Mouse (Mus musculus): ENCODE results near the gene Ccdc63.

The Ccdc63 gene

DNA sequence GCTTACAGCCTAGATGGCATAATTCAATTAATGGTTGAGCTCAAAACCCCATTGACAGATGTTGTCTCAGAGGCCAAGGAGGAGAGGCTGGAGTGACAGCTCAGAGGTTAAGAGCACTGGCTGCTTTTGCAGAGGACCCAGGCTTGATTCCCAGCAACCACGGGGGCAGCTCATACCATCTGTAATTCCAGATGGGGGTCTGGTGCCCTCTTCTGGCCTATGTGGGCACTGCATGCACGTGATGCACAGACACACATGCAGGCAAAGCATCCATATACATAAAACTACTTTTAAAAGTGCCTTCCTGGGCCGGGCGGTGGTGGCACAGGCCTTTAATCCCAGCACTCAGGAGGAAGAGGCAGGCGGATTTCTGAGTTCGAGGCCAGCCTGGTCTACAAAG is 24.4 kb downstream of the Ccdc63 start:
- DNase-seq (ENCODE audit: low spot score), result no peak

DNA sequence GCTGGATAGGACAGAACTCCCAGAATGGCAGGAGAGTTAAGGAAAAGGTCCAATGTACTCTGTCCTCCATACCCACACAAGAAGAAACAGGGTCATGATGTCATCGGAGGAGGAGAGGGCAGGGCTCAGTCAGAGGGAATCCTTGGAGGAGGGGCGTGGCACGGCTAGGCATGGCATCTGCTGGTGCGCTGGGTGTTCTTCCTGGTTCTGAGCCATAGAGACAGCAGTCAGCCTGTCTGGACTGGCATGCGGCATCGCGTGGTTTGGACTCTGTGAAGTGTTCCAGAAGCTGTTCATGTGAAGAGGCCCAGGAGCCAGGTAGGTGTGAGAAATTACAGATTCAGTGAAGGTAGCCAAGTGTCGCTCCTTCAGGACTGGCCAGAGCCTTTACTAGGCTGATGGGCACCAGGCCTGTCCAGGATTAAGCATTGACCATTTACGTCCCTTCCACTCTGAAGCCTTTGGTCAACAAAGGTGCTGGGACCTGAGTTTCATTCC is 25.3 kb downstream of the Ccdc63 start:
- DNase-seq (ENCODE audit: low spot score), result no peak

DNA sequence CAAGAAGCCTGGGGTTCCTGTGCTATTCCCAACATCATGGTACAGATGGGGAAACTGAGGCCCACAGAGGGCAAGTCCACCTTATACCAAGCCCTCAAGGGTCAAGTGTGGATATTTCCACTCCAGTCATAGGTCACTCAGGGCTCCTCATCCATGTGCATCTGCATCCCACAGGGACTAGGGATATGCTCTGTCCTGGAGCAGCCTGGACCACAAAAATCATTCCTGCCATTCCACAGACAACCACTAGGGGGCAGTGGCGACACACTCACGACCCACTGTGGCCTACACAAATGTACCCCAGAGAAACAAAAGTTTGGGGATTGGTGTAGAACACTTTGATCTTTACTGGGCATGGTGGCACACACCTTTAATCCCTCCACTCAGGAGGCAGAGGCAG is 26.4 kb downstream of the Ccdc63 start:
- DNase-seq (ENCODE audit: low spot score), result peak; percentile 57

DNA sequence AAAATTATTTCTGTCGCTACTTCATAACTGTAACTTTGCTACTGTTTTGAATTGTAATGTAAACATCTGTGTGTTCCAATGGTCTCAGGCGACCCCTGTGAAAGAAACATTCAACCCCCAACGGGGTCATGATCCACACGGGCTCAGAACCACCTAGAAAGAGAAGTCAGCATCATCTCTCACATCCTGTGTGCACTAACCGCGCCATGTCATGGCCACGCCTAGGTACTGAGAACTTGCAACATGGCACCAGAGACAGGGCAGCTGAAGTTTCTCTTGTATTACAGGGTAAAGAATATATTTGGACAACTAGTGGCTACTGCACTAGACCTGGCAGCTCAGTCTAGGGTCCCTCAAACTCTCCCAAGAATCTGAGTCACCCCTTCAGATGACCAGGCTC is 27.2 kb downstream of the Ccdc63 start:
- no peak for DNase-seq (ENCODE audit: low spot score)

DNA sequence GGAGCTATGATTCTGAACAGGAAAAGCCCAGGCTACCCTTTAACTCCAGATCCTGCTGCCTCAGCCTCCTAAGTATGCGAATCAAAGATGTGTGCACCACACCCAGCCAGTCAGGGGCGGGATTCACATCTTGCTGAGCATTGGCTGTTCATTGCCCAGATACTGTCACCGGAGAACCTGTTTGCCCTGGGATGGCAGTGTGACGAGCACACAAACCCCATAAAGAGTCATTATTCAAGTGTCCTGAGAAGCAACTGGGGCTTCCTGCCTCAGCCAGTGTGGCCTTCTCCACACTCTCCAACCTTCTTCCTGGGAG is 28.7 kb downstream of the Ccdc63 start:
- DNase-seq (ENCODE audit: low spot score), result no peak

DNA sequence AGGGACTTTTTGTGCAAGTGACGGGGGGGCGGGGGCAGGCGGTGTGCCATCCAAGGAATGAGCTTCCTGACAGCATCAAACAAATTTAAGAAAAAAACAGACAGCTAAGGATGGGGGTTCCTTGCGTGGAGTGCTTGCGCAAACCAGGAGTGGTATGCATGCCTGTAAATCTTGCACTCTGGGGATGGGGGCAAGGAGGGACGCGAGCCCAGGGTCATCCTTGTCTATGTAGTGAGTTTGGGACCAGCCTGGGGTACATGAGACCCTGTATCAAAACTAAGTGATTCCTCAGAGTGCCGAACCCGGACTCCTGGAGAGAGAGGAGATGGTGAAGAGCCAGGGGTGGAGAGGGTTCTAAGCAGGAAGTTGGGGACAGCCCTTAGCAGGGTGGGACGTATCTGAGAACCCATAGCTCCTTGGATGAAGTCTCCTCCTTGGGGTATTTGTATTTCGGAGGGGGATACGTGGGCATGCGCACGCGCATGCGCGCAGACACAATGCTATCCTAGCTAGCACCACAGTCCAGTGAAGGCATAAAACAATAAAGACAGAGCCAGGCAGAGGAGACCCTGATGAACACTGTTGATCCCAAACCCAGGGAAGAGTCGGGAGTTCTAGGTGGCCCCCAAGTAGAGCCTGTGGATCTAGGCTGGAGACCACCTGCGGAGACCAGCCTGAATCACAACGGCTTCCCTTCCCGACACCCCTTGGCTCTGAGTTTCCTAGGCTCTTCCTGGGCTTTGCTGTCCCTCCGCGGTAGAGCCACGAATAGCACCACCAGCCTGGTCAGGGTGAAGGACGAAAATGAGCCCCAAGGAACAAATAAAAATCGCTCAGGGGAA is 29.3 kb downstream of the Ccdc63 start:
- DNase-seq (ENCODE audit: low spot score), result no peak

DNA sequence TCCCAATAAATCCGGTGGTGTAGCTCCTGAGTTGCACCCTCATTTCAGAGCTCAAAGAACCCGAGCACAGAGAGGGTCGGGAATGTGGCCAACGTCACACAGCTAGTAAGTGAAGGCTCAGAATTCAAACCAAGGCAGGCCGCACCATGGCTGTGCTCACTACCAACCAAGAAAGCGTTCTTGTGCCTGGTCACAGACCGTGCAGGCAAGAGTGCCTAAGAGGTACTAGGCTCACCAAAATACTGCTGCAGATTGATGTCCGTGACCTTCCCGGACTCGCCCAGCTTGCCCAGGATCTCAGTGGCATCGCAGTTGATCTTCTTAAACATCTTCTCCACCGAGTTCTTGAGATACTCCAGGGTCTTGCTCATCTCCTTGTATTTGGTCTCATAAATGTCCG is 30.0 kb downstream of the Ccdc63 start:
- DNase-seq (ENCODE audit: low spot score), result no peak

DNA sequence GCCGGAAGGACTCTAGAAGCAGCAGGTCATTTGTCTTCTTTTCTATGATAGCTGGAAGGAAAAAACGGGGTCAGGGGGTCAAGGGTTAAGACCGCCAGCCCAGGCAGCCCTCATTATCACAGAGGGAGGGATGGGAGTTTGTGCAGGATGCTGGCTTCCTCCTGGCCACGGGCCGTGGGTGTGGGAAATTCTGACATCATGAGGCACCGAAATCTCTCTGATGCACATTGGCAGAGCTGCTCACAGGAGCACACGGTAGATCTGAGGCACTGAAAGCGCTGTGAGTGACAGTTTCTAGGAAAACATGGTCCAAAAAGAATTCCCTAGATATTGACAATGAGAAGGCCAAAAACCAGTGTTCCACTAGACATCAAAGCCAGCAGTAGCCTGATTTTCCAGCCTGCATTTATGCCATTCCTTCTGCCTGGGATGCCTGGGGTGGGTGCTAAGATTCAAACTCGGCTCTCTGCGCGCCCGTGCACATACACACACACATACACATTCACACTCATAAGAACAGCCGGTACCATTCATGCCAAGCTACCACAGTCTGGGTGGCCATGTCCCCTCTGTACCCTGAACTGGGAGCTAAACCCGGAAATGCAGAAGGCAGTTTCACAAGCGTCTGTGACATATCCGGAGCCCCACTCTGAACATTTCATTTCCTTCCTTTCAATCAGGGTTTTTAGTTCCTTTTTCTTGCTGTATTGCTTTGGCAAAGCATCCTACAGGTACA is 31.1 kb downstream of the Ccdc63 start:
- no peak for DNase-seq (ENCODE audit: low spot score)

DNA sequence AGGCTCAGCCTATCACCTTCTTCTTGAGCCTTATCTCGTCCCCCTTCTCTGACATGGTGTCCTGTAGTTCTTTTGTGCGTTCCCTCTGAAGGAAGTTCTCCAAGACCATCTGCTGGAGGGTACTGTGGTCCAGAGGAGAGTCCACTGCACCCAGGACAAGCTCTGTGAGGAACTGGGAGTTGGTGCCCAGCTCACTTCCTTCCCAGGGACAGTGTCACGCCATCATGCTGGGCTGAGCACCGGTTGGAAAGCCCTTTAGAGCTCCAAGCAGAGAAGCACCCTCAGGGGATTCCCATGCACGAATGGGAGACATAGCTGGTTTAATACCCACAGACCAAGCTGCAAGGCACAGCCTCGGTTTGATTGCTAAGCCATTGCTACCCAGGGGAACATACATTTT is 32.5 kb downstream of the Ccdc63 start:
- DNase-seq (ENCODE audit: low spot score), result no peak

DNA sequence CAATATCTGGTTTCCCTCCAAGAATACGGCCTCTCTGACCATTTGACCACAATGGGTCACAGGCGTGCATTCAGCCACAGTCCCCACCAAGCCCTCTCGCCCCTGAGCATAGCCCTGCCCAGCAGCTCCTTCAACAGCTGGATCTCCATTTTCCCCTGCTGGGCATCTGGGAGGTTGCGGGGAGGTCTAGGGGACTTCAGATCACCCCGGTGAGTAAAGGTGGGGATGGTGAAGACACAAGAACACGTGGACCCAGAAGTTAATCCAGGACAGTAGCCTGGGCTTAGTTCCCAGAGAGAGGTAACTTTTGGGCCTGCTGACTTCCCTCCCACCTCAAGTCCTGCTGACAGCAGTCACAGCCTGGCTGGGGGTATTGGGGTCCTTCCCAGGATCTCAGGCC is 34.4 kb downstream of the Ccdc63 start:
- DNase-seq (ENCODE audit: low spot score), result no peak

DNA sequence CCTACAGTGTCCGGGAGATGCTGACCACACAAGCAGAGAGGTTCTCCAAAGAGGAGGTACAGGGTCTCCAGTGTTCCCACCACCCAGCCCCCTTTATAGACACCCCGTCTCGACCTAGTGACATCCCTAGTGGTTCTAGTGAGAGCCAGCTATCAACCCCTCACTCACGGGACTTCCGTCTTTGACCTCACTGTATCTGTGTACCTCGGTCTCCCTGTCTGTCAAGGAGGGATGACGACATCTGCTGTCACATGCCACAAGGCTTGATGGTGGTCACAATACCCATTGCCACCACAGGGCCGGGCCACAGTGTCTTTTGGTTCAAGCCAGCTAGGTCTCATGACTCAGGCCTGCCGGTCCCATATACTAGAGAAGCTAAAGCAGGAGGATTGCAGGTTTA is 35.6 kb downstream of the Ccdc63 start:
- no peak for DNase-seq (ENCODE audit: low spot score)

DNA sequence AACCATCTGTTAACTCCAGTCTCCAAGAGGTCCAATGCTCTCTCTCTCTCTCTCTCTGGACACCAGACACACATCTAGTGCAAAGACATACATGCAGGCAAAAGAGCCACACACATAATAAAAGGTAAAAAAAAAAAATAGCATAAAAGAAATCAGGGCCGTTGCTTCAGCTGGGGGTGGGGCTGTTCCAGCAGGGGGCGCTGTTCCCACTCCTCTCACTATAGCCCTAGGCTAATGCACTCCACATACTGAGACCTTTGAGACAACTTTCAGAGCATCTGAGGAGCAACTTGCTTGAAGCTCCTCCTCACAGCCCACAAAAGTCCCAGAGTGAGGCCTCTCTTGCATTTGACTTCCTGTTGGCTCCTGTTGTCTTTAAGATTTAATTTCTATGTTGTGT is 36.4 kb downstream of the Ccdc63 start:
- peak; percentile 19 for DNase-seq (ENCODE audit: low spot score)

DNA sequence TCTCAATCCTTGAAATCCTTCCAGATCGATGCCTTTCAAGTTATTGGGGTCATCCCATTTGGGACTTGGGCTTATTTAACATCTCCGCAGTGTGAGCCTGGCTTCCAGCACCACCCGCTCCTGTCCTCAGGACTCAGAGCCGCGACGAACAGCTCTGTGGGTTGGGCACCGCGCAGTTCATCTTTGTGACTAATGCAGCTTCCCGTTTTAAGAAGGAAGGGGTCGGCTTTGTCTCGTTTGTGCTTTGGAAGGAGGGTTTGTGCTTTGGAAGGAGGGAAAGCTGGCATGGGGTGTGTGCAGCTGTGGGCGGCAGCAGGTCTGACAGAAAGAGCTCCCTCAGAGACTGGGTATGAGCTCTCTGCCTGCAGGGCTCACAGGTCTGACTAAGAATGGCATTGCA is 37.5 kb downstream of the Ccdc63 start:
- DNase-seq (ENCODE audit: low spot score), result no peak

DNA sequence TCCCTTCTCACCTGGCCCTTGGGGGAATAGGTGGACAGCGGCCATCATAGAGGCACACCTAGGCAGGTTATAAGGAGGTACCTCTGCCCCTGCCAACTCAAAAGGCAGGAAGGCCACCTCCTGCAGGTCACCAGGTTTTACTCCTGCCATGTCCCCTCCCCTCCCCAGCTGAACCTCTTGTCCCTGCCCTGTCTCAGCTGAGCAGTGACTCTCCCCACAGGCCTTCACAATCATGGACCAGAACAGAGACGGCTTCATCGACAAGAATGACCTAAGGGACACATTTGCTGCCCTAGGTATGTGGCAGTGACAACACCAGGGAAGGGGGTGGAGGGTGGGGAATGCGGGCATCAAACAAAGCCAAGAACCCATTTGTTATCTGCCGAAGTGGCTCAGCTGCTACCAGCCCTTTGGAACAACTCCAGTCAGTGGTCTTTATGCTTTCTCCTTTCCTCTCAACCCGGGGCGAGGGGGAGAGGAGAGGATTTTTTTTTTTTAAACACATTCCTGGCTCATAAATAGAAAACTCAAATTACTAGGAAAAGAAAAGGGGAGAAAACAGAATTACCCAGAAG is 38.1 kb downstream of the Ccdc63 start:
- DNase-seq (ENCODE audit: low spot score), result no peak

DNA sequence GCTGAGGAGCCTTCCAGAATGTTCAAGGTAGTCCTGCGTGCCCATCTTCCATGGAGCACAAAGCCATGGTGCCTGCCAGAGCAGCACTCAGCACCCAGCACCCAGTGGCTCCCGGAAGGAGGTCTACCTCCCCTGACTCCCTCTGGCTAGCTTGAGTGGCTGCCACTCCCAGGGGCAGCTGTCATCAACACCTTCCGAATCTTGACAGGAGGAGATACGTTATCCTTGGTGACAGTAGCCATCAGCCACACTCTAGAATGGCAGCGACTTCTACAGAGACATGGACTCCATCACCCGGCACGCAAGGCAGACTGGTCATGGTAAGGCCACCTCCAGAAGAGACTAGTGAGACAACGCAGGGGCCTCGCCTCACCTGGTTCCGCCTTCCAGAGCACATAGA is 46.2 kb downstream of the Ccdc63 start:
- no peak for DNase-seq (ENCODE audit: low spot score)

DNA sequence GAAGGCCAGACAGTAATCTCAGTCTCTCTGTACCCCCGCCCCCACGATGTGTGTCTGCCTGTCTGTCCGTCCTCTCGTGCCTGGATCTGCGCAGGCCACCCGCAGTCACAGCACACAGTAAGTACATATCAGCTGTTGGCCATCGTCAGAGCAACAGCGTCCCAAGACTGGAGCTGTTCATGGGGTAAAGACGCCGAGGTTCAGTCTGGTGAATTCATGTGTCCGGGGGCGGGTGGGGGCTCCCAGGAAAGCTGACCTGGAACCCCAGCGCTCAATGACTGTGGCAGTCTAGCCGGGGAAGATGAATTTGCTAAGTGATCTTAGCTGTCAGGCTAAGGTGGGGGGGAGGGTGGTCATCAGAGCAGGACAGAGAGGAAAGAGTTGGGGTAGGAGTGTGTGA is 46.9 kb downstream of the Ccdc63 start:
- DNase-seq (ENCODE audit: low spot score), result no peak

DNA sequence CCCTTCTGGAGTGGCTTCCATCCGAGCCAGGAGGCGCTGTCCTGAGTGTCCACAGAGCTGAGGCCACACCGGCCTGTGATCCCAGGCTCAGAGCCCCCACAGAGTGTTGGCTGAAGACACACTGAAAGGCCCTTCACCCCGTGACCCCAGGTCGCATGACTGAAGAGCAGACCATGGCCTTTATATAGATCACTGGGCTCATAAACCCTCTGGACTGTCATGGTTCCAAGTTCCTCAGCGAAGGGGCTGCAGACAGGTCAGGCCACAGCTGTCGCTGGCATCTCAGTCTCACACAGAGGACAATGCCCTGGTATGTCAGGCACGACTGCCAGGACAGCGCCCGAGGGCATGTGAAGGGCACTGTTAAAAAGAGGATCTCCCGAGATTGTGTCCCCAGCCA is 47.8 kb downstream of the Ccdc63 start:
- no peak for DNase-seq (ENCODE audit: low spot score)

DNA sequence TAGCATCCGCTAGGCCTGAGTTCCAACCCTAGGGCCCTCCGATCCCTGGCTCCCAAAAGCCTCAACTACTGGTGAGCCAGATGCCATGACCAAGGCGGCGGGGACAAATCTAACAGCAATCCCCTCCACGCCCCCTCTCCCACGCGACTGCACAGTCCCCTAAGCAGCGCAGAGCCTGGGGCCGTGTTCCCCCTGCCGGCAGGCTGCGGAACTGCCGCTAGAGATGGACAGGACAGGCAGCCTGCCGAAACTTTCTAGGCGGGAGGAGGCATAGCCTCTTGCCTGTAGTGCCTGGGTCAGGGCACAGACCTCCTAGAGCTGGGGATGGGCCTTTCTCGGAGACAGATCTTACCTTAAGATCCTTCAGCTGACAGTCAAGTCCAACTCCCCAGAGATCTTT is 49.6 kb downstream of the Ccdc63 start:
- DNase-seq (ENCODE audit: low spot score), result no peak

DNA sequence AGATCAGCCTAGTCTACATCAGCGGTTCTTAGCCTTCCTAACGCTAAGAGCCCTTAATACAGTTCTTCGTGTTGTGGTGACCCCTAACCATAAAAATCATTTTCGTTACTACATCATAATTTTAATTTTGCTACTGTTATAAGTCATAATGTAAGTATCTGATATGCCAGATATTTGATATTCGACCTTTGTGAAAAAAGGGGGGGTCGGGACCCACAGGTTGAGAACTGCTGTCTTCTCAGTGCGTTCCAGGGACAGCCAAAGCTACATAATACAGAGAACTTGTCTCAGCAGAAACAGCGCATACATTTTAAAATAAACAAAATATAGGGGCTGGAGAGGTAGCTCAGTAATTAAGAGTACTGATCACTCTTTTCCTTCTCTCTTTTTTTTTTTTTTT is 51.0 kb downstream of the Ccdc63 start:
- DNase-seq (ENCODE audit: low spot score), result no peak

DNA sequence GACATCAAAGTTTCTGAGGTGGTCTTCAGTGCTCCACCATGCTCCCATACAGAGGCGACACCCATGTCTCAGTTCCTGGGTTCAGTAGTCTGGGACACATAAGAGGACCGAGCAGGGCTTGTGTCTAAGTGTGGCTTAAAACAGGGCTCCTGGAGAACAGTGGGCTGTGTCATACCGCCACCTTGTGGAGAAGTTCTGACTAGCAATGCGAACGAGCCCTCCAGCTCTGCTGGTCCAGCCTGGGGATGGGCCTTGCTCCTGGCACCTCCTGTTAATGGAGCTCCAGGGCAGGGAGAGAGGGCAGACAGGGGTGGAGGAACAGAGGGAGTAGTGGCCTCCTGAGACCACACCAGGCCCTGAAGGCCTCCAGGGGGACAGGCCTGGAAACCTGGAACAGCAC is 51.7 kb downstream of the Ccdc63 start:
- DNase-seq (ENCODE audit: low spot score), result peak; percentile 84

DNA sequence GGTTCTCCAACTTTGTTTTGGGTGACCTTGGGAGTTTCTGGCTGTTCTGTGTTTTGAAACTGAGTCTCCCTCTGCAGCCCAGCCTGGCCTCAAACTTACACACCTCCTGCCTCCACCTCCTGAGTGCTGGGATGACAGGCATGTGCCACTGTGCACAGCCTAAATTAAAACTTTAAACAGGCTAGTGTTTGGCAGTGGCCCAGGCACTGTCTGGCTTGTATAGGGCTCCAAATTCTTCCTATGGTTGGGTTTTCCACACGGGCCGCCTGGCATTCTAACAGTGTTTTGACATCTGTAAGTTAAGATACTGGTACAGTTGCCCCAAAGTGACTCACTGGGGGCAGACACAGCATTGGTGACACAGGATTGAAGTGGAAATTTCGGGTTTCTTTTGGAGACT is 54.5 kb downstream of the Ccdc63 start:
- no peak for DNase-seq (ENCODE audit: low spot score)

DNA sequence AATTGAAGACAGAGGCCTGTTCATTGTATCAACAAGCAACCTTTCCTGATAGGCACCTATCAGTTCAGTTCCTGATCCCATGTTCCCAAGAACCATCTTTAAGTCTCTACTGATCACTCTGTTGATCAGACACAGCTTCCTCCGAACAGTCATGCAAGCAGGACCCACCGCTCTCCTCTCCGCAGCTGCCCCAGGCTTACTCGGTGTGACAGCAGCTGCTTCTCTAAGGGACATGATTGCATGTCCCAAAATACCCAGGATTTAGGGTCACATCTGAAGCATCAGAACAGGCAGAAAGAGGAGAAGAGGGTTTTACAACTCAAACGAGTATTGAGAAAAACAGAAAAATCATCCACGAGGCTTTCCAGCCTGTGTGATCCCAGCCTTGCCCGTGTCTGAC is 55.3 kb downstream of the Ccdc63 start:
- no peak for DNase-seq (ENCODE audit: low spot score)

DNA sequence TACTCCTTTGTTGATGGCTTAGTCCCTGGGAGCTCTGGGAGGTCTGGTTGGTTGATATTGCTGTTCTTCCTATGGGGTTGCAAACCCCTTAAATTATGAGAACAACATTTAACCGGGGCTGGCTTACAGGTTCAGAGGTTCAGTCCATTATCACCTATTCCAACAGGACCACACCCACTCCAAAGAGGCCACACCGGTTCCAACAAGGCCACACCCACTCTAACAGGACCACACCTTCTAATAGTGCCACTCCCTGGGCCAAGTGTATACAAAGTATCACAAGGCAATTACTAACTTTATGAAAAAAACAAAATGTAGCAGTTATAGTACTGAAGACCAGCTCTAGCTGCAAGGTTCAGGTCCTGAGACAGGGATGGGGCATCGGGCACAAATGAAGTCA is 56.2 kb downstream of the Ccdc63 start:
- DNase-seq (ENCODE audit: low spot score), result no peak

Measured in adipocyte (in vitro differentiated cells).